Mouse (Mus musculus) megakaryocyte-erythroid progenitor cell, adult 5-6 weeks (primary cell): Measurements from ENCODE around the gene Astn1. TPM values are rescaled to one million over a fixed set of nuclear protein-coding genes. Genes with fewer than 3 reads are reported as not detected.

Experiments
- ATAC-seq: replicated peaks from 2 replicates; pipeline ENCODE4 v1.8.0; 2016; ENCODE audit warnings: mild to moderate bottlenecking, inconsistent platforms; ENCODE audit not compliant: severe bottlenecking, poor library complexity, low FRiP score, low TSS enrichment
- total RNA-seq, 2 experiments: library from RNA; stranded (forward) in 1 of 2; stranded (reverse) in 1 of 2; fragments of 200-1000, 215-1000 nt in 1 of 2; fragments of >200 nt in 1 of 2; fragmentation: Nextera tagmentation in 1 of 2; gene quantifications; 2 replicates each; pipeline ENCODE4 v1.2.3; 2014 to 2017

The Astn1 gene
- total RNA-seq, 2 experiments from 2014 or later: not detected

DNA sequence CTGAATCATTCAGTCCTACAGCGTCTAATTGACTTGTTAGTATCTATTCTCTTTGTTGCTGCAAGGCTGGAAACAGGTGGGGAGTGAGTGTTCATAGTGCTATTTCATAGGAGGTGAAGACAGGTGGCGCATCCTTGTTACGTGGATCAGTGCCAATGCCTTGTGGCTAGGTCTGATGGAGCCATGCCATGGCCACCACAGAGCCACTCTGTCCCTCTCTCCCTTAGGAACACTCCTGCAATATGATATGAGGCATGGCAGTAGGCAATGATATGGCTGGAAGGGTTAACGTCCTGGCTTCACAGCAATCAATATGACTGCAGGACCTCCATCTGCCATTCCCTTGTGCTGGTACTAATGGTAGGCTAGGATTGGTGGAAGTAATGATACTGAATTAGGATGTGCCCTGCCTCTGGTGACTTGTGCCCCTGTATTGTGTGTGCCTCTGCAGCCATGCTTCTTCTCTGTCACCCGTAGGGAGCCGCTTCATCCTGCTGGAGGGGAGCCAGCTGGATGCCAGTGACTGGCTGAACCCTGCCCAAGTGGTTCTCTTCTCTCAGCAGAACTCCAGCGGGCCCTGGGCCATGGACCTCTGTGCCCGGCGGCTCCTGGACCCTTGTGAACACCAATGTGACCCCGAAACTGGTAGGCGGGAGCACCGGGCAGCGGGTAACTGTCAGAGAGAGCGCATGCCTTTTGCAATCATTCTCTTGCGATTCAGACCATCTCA lies 148.6 kb downstream of the Astn1 start:
- ATAC-seq: no peak

DNA sequence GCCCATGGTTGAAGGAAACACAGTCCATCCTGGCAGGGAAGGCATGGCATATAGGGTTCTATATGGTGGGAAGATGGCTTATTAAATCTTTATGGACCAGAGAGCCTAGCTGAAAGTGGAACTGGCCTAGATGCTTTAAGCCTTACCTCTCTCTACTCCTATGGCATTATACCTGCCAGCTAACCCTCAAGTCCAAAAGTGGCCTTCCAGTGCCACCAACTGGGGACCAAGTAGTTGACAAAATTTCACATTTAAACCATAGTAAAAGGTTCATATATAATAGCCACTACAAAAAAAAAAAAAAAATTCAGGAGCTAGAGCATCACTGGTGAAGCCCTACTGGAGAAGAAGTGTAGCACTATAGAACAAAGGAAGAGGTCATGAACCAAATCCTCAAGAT lies 150.0 kb downstream of the Astn1 start:
- ATAC-seq: no peak

DNA sequence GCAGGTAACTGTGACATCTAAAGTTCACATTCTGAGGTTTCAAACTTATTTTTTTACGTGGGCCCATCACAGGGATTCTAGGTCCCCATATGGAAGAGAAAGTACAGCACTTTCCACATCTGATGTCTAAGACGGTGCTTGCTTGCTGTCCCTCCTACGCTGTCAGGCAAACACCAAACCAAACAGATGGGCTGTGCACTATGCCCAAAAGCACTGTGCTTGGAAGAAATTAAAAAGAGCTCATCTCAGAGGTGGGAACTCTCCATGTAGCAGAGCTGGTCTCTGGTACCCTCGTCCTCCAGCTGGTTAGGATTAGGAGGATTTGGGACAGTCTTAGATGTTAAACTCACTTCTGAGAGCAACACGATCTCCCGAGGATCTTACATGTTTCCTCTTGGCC lies 150.6 kb downstream of the Astn1 start:
- no peak for ATAC-seq

DNA sequence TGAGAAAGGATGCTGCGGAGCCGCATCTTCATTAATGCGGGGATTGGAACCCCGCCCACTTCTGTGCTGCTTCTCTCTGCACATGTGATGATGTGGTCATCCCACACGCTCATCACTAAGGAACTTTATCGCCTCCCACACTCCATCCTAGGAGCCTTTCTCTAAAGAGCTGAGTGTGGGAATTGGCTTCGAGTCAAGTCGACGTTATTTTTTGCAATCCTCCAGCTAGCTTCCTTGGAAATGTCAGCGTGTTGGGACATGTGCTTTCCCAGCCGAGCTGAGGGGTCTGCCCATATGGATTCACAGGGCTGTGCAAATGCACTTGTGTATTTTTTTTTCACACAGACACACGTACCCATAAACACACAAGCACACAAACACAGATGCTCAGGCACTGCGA lies 151.5 kb downstream of the Astn1 start:
- no peak for ATAC-seq

DNA sequence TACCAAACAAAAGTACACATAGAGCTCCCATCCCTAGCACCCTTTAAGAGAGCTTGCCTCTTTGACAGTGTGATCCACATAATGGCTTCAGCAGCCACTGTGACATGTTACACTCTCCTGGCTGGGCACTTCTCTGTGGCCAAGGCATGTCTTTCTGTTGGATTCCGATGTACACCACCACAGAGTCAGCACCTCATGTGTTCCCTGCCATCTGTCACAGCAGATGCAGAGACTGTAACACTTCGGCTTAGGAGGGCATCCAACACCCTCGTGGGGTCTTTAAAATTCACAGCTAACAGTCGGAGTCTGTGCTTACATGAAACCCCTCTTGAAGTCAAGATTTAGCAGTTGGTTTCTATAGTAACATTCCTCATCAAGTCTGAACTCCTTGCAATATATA lies 154.5 kb downstream of the Astn1 start:
- no peak for ATAC-seq

DNA sequence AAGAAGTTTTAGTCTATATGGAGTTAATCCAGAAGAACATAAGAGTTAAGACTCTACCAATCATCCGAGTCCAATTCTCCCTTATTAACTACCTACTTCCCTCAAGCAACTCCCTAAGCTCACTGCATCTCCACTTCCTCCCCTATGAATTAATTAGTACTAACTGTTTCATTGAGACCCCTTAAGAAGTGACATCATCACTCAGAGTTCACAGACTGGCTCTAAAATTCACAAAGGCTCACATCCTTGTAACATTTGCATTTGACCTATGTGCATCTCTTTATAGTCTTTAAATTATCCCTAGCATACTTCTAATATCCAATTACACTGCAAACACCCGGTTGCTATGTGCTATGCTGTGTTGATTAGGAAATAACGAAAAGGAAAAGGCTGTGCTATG lies 174.1 kb downstream of the Astn1 start:
- ATAC-seq: no peak

DNA sequence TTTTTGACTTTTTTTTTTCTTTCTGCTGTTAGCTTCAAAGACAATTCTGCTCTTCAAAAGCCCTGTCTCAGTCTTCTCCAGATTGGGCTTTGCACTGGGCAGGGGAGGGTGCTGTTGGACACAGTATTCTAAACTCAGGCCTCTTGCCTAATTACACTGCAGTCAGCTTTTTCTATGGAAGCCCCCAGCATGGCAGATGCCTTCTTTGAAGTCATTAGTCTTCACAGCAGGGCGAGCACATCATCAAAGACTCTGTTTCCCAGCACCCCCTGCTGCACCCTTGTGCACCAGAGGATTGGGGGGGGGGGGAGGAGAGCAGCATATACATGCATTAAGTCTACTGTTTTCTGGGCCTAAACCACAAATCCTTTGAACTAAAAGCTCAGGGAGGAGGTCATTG lies 174.8 kb downstream of the Astn1 start:
- no peak for ATAC-seq

DNA sequence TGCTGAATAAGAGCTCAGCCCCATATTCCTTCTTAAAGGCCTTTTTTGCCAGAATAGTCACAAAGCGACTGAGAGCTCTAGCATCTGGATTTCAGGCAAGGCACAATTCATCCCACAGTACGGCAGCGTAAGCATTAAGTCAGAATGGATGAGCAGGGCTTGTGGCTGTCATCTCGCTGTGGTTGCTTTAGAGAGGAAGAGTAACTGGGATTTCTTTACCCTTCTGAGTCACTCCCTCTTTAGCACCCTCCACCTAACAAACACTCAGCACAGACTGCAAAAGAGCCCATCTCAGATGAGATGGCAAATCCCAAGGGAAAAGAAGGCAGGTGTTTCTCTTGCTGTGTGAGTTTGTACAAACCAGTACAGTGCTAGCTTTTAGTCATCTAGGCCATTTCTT lies 183.0 kb downstream of the Astn1 start:
- no peak for ATAC-seq

DNA sequence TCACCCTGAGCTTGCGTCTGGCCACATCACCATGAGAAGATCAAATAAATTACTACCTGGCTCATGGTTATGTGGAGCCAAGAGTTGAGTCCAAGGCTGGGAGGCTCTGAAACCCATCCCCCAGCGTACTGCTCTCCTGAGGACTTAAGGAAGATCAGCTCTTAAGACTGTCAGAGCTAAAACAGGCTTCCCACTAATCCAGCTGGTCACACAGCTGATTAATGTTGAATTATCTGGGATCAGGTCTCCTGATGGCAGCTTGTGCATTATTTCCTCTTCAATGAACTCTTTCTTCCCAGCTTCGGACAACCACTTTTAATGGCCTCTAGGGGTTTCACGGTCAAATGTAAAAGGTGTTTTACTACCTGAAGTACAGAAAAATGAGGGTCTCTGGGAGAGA lies 184.4 kb downstream of the Astn1 start:
- no peak for ATAC-seq

DNA sequence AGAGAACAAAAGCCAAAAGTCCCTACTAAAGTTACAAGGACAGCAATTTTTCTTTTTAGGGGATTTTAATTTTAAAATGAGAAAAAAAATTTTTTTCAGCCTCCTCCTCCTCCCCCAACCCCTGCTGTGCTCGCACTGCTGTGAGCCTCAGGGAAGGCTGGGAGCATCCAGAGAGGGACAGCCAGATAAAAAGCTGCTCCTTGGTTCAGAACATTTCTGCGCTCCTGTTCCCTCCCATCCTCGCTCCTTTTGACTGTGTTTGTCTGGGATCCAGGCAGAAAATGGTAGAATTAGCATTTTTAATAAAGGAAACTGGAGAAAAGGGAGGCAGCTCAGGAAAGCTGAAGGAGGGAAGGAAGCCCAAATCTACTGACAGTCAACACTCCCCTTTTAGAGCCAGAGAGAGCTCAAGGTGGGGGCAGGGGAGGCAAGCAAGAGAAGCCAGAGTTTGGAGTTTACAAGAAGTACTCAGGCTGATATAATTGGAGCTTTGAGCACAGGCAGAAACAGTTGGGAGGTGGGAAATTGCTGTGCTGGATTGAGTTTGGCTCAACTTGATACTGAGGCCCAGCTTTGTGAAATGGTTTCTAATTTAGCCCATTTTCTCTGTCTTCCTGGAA lies 185.6 kb downstream of the Astn1 start:
- no peak for ATAC-seq

DNA sequence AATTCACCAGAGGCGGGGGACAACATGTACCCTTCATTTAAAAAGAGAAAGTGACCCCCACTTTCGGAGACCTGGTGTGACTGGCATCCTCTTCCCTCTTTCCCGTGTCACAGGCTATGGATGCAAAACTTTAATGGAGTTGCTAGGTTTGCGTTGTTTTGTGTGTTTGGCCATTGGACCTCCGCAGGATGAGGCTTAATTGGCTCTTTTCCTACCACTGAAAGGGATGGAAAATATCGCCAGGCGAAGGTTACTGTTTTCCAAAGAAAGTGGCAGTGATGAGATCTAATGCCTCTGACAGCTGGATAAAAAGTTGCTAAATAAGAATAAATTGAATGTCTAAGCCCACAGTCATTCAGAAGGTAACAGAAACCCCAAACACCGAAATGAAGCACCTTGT lies 186.2 kb downstream of the Astn1 start:
- ATAC-seq: no peak

DNA sequence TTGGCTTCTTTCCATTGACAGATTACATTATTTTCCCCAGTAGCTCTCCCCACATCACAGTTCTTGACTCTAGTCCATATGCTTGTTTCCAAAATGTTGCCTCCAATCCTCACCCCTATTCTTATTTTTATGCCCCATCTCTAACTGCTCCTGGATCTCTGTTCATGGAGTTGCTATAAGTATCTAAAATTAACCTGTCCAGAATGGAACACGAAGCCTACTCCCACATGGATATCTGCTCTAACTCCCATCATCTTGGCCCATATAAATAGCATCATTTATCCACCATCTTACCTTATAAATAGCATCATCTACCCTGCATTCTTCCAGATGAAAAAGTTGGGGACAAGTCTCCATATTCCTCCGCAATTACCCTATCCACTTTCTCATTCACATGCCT lies 187.5 kb downstream of the Astn1 start:
- no peak for ATAC-seq

DNA sequence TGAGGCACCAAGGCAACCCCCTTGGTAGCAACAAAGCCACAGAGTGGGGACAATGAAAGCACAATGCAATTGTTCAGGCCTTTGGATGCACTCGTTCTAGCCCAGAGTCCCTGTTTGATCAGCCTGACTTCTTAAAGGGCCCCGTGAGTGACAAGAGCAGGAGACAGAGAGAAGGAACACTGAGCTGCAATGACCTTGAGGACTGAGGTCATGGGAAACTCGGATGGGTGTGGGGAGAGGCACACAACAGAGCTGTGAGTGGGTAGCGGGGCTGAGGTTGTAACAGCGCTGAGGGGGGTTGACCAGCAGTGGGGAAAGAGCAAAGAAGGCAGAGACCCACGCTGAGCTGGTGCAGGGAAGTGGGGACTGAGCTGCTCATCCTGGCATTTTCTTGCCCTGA lies 189.9 kb downstream of the Astn1 start:
- ATAC-seq: no peak

DNA sequence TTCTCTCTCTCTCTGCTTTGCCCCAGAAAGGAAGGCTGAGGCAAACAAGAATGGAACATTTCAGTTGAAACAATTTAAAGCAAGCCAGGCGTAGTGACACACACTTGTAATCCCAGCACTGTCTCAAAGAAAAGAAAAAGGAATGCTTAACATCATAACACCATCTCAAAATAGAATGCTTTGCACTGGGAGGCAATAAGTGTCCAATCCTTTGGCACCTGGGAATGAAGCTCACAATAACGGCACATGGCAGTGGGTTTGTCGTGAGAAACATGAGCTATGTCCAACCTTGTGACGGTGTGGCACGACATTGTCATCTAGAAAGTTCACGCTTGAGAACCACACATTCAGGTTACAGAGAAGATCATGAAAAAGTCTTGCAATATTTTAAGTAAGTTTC lies 191.3 kb downstream of the Astn1 start:
- no peak for ATAC-seq

DNA sequence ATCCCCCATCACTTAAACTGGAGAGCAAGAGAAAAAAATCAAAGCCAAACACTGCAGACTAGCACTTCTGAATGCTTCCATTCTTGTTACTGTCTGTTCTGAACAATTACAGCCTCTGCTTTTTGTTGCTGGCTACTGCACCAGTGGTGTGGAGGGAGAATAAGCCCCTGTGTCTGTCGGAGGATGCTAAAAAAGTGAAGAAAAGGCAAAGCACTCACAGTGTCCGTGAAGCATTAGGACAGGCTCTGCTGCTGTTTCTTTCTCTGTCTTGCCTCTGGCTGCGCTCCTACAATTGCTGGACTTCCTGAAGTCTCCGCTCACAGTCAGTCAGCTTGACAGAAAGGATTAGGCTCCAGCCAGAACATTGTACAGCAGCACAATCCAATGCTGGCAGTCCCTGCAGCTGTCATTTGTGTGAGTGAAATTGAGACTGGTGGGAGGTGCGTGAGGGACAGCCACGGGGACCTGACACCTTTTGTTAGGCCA lies 192.0 kb downstream of the Astn1 start:
- no peak for ATAC-seq

DNA sequence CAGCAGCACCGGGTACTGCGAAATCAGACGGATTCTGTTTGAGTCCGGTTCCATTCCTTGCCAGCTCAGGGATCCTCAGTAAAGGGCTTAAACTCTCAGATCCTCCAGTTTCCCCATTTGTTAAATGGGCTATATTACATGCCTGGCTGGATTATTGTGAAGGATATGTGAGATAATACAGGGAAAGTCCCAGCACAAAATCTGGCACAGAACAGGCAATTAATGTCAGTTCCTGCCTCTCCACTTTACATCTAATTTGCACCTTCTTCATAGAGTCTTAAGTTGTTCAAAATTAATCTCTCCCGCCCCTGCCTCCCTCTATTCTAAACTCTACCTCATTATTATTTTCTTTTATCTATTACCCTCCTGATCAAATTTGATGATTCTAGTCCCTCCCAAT lies 211.1 kb downstream of the Astn1 start:
- ATAC-seq: no peak

DNA sequence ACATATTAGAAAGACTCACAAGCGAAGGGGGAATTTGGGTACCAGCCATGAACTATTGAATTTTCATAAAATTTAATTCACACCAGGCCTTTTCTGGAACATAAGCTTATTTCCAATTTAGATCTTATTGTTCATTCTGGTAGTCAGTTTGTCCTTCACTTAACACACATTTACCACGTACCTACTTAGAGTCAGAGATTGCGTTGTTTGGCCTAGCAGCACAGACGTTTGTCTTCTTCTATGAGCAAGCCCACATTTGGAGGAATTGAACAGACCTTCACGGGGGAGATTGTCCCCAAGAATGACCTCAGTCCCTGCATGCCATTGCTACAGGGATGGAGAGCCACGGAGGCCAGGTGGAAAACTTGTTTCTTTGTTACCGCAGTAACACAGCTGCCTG lies 211.5 kb downstream of the Astn1 start:
- ATAC-seq: no peak

DNA sequence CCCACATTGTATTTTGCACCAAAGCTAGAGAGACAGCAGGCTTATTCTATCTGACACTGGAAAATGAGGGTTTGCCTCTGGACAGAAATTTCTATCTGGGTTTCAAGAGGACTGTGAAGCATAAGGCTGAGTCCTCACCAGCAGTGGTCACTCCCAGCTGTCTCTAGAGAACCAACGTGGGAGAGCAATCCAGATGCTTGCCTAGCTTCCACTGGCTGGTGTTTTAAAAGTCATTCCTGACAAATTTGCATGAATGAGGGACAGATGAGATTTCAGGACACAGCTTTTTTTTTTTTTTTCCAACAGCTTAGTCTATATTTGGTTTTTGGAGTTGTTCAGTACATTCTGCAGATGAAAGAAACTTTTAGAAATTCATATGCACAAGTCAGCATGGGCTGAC lies 213.9 kb downstream of the Astn1 start:
- ATAC-seq: no peak

DNA sequence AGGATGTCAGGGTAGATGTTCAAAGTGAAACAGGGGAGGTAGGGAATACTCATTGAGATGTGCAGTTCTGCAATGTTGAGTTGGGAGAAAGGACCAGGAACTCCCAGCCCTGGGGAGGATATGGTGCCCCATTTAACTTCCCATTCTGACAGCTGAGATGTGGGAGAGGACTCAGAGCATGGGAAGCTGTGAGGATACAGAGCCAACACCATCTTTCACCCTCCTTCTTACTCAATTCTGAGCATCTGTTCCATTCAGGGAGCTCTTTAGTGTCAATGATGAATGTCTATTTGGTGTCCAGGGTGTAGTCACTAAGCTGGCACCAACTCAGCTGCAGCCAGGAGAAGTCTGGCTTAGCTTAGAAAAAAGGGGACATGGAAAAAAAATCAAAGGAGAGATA lies 219.7 kb downstream of the Astn1 start:
- ATAC-seq: no peak

DNA sequence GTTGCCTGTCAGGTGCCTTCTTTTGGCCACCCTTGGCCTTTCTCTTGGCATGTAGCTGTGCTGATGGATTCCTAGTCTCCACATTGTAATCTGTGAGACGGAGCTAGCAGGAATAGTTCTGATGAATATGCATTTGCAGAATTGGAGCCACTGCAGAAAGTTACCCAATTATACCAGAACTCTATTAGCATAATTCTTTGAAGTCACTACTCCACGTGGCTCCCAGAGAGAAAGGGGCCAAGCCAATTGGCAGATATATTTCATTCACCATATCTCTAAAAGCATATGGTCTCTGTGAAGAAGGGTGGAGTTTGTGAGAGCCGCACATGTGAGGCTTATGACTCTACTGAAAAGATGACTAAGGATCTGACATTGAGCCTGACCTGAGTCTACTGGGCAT lies 226.8 kb downstream of the Astn1 start:
- ATAC-seq: no peak

DNA sequence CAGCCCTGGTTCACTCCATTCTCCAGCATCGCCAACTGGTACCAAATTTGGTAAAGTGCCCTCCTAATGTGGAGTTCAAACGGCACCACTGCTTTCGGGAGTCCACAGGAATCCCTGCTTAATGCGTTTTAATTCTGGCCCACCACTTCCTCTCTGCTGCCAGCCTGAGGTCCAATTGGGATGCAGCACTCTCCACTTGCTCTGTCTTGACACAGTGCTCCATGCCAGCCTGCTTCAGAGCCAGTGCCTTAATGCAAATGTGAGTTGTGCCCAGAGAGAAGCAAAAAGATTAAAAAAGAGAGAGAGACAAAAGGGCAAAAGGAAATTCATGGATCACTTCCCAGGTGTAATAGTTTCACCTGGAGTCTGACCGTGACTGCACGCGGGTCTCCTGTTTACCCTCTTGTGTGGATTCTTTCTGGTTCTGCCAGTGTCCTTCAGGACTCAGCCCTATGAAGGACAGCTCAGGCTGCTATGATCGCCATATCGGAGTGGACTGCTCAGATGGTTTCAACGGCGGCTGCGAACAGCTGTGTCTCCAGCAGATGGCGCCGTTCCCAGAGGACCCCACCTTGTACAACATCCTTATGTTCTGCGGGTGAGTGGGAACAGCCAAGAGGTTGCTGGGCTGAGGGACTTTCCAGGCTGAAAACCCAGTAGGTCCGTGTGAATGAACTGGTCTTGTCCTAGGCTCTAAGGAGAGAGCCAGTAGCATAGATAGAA lies 234.8 kb downstream of the Astn1 start:
- peak; percentile 84 for ATAC-seq
